Mouse (Mus musculus) neural tube, embryonic 11.5 days (tissue): ENCODE results near the gene Ehbp1. TPM values are rescaled to one million over a fixed set of nuclear protein-coding genes. Genes with fewer than 3 reads are reported as not detected.

ENCODE experiments used
- ATAC-seq: fragments of 200-750 bp; cut with Nextera tagmentation; 2 replicates; pipeline ENCODE4 v1.8.0; 2017; ENCODE audit warnings: moderate number of reproducible peaks, mild to moderate bottlenecking, moderate TSS enrichment, moderate library complexity; ENCODE audit not compliant: insufficient read depth, low FRiP score, low TSS enrichment
- DNase-seq: peaks from one replicate; pipeline ENCODE4 v3.0.0-alpha.2; 2015; ENCODE audit warnings: low spot score
- H3K27ac ChIP-seq: fragments of 300-500 bp; sonication (generic); 2 replicates; pipeline ENCODE4 v1.5.1; 2014; ENCODE audit warnings: low read depth, mild to moderate bottlenecking, low read length
- H3K27me3 ChIP-seq: fragments of 300-500 bp; sonication (generic); 2 replicates; pipeline ENCODE4 v1.6.1; 2014; ENCODE audit warnings: mild to moderate bottlenecking, low read length, mixed read lengths; ENCODE audit not compliant: control insufficient read depth, insufficient read depth
- H3K36me3 ChIP-seq: fragments of 300-500 bp; sonication (generic); 2 replicates; pipeline ENCODE4 v1.6.1; 2014; ENCODE audit warnings: mild to moderate bottlenecking, low read length, moderate library complexity, mixed read lengths; ENCODE audit not compliant: control insufficient read depth, insufficient read depth
- H3K4me1 ChIP-seq: fragments of 300-500 bp; sonication (generic); 2 replicates; pipeline ENCODE4 v1.6.1; 2014; ENCODE audit warnings: low read length, mixed read lengths; ENCODE audit not compliant: control insufficient read depth, insufficient read depth
- H3K4me2 ChIP-seq: fragments of 300-500 bp; sonication (generic); 2 replicates; pipeline ENCODE4 v1.6.1; 2014; ENCODE audit warnings: low read depth, mild to moderate bottlenecking, moderate library complexity
- H3K4me3 ChIP-seq: fragments of 300-500 bp; sonication (generic); 2 replicates; pipeline ENCODE4 v1.5.1; 2014; ENCODE audit warnings: low read depth, low read length
- H3K9ac ChIP-seq: fragments of 300-500 bp; sonication (generic); 2 replicates; pipeline ENCODE4 v1.6.1; 2014; ENCODE audit warnings: mild to moderate bottlenecking, low read length
- H3K9me3 ChIP-seq: fragments of 300-500 bp; sonication (generic); 2 replicates; pipeline ENCODE4 v1.6.1; 2016; ENCODE audit warnings: low read length; ENCODE audit not compliant: control insufficient read depth
- WGBS: fragments of 180-500 bp; shearing (Covaris S2); extraction: QIAGEN DNeasy Blood & Tissue Kit; methylation state at CpG from one replicate; pipeline ENCODE4 v1.1.7; 2014; 5-methylcytosine and 5-hydroxymethylcytosine counted together
- polyA plus RNA-seq: library from polyadenylated mRNA; unstranded; fragments of >200 nt; fragmentation: Nextera tagmentation; extraction: Ambion mirVana; gene quantifications from 2 replicates; pipeline ENCODE4 v1.2.1, GENCODE M21; 2014

Gene Ehbp1
- polyA plus RNA-seq: 13.8 and 15.0 TPM in 2 replicates

- DNase-seq: no peak
- peaks cover 4% of the 10 kb centered on the region for H3K4me1 ChIP-seq
- no peaks in the 10 kb centered on the region for H3K36me3 ChIP-seq
- no peak within 1 kb of the TSS for H3K27ac ChIP-seq
- no peak within 1 kb of the TSS for H3K9ac ChIP-seq
- no peak within 1 kb of the TSS for H3K4me3 ChIP-seq
- ATAC-seq: no peak
- H3K4me2 ChIP-seq: no peak within 1 kb of the TSS
- 60% methylated on average over 2 of the region's 2 CpGs for WGBS
- no peaks in the 10 kb centered on the region for H3K27me3 ChIP-seq
- H3K9me3 ChIP-seq: no peaks in the 10 kb centered on the region
Observed at GRCm38 (mm10) chr11:22342242-22343207, at the start of gene Ehbp1. Ehbp1 (minus strand) TSS chr11:22342292.

- no peak overlapping the region for H3K27ac ChIP-seq
- no peaks in the 10 kb centered on the region for H3K27me3 ChIP-seq
- no peak overlapping the region for H3K4me2 ChIP-seq
- H3K4me3 ChIP-seq: no peak overlapping the region
- ATAC-seq: no peak
- H3K4me1 ChIP-seq: no peaks in the 10 kb centered on the region
- WGBS: 92% methylated on average over 6 of the region's 6 CpGs
- H3K9me3 ChIP-seq: no peaks in the 10 kb centered on the region
- no peak overlapping the region for H3K9ac ChIP-seq
- DNase-seq: no peak
- H3K36me3 ChIP-seq: no peaks in the 10 kb centered on the region
Observed at GRCm38 (mm10) chr11:22387472-22388098, 45.5 kb upstream of the Ehbp1 start.

GRCm38 (mm10) chr11:22383532-22383931, 41.4 kb upstream of the Ehbp1 start:
- no peak overlapping the region for H3K4me3 ChIP-seq
- no peaks in the 10 kb centered on the region for H3K27me3 ChIP-seq
- H3K36me3 ChIP-seq: no peaks in the 10 kb centered on the region
- no peak overlapping the region for H3K27ac ChIP-seq
- 97% methylated on average over 1 of the region's 1 CpGs for WGBS
- no peaks in the 10 kb centered on the region for H3K9me3 ChIP-seq
- ATAC-seq (no peak), DNase-seq (no peak)
- H3K4me1 ChIP-seq: no peaks in the 10 kb centered on the region
- no peak overlapping the region for H3K9ac ChIP-seq
- H3K4me2 ChIP-seq: no peak overlapping the region

- no peak overlapping the region for H3K4me3 ChIP-seq
- WGBS: 80% methylated on average over 2 of the region's 2 CpGs
- no peak overlapping the region for H3K9ac ChIP-seq
- H3K36me3 ChIP-seq: no peaks in the 10 kb centered on the region
- H3K9me3 ChIP-seq: no peaks in the 10 kb centered on the region
- no peaks in the 10 kb centered on the region for H3K4me1 ChIP-seq
- H3K4me2 ChIP-seq: no peak overlapping the region
- no peak for ATAC-seq
- no peak for DNase-seq
- no peak overlapping the region for H3K27ac ChIP-seq
- H3K27me3 ChIP-seq: no peaks in the 10 kb centered on the region
Observed at GRCm38 (mm10) chr11:22374811-22375210, 32.7 kb upstream of the Ehbp1 start.

- no peak overlapping the region for H3K27ac ChIP-seq
- no peaks in the 10 kb centered on the region for H3K27me3 ChIP-seq
- no peaks in the 10 kb centered on the region for H3K9me3 ChIP-seq
- no peak overlapping the region for H3K9ac ChIP-seq
- H3K36me3 ChIP-seq: no peaks in the 10 kb centered on the region
- no peak for DNase-seq
- no peak overlapping the region for H3K4me3 ChIP-seq
- ATAC-seq: no peak
- H3K4me2 ChIP-seq: no peak overlapping the region
- WGBS: 86% methylated on average over 3 of the region's 3 CpGs
- H3K4me1 ChIP-seq: no peaks in the 10 kb centered on the region
Observed at GRCm38 (mm10) chr11:22373290-22373674, 31.2 kb upstream of the Ehbp1 start.

- peak; percentile 13 for DNase-seq
- H3K36me3 ChIP-seq: no peaks in the 10 kb centered on the region
- WGBS: 77% methylated on average over 1 of the region's 1 CpGs
- no peak overlapping the region for H3K4me3 ChIP-seq
- no peaks in the 10 kb centered on the region for H3K9me3 ChIP-seq
- no peak for ATAC-seq
- H3K9ac ChIP-seq: no peak overlapping the region
- H3K4me1 ChIP-seq: no peaks in the 10 kb centered on the region
- no peak overlapping the region for H3K4me2 ChIP-seq
- H3K27me3 ChIP-seq: no peaks in the 10 kb centered on the region
- H3K27ac ChIP-seq: no peak overlapping the region
Observed at GRCm38 (mm10) chr11:22372609-22373289, 30.7 kb upstream of the Ehbp1 start.

GRCm38 (mm10) chr11:22369841-22370240, 27.7 kb upstream of the Ehbp1 start:
- no peaks in the 10 kb centered on the region for H3K36me3 ChIP-seq
- 76% methylated on average over 2 of the region's 2 CpGs for WGBS
- H3K27ac ChIP-seq: no peak overlapping the region
- no peaks in the 10 kb centered on the region for H3K27me3 ChIP-seq
- H3K4me3 ChIP-seq: no peak overlapping the region
- ATAC-seq (no peak), DNase-seq (no peak)
- H3K4me2 ChIP-seq: no peak overlapping the region
- H3K4me1 ChIP-seq: no peaks in the 10 kb centered on the region
- no peaks in the 10 kb centered on the region for H3K9me3 ChIP-seq
- H3K9ac ChIP-seq: no peak overlapping the region

- no peak for ATAC-seq
- DNase-seq: no peak
- WGBS: 88% methylated on average over 3 of the region's 3 CpGs
- H3K27me3 ChIP-seq: no peaks in the 10 kb centered on the region
- no peak overlapping the region for H3K4me2 ChIP-seq
- H3K27ac ChIP-seq: no peak overlapping the region
- no peaks in the 10 kb centered on the region for H3K9me3 ChIP-seq
- no peak overlapping the region for H3K9ac ChIP-seq
- H3K4me3 ChIP-seq: no peak overlapping the region
- H3K36me3 ChIP-seq: no peaks in the 10 kb centered on the region
- no peaks in the 10 kb centered on the region for H3K4me1 ChIP-seq
Observed at GRCm38 (mm10) chr11:22368621-22369020, 26.5 kb upstream of the Ehbp1 start.
